Mouse (Mus musculus) heart, postnatal 0 days (tissue): ENCODE data around the gene Ddx58.

Experiments used
- CTCF ChIP-seq: IDR thresholded peaks from 2 replicates; pipeline ENCODE4 v1.5.1; 2016; ENCODE audit warnings: antibody characterized with exemption, control low read depth, low read depth
- EP300 ChIP-seq: IDR thresholded peaks from 2 replicates; pipeline ENCODE4 v1.6.1; 2016; ENCODE audit warnings: antibody characterized with exemption, low read depth

DNA sequence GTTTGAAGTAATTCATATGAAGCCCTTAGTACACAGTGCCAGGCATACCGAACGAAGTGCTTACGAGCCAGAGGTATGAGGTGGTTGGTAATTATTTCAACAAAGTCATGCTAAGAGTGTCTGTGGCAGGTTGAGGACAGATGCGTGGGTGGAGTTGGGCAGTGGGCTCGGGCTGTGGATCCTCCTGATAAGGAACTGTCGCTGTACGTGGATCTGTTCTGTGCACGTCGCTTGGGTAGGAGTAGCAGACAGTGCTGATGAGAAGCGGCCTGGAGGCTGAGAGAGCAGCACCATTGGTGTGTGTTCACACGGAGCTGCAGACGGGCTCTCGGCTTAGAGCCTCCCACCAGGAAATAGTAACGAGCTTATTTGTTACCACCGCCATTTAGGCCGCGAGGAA, 61.0 kb downstream of the Ddx58 start:
- TF ChIP-seq CTCF (no peak), EP300 (no peak)
